Mouse (Mus musculus): ENCODE data around the gene Ascc1. TPM values are rescaled to one million over a fixed set of nuclear protein-coding genes. Genes with fewer than 3 reads are reported as not detected.
A peak's percentile ranks its signal among the peaks of the same experiment; 100 is the strongest.

Ascc1 gene
- polyA plus RNA-seq, 1 experiment, result 25.4 TPM

DNA sequence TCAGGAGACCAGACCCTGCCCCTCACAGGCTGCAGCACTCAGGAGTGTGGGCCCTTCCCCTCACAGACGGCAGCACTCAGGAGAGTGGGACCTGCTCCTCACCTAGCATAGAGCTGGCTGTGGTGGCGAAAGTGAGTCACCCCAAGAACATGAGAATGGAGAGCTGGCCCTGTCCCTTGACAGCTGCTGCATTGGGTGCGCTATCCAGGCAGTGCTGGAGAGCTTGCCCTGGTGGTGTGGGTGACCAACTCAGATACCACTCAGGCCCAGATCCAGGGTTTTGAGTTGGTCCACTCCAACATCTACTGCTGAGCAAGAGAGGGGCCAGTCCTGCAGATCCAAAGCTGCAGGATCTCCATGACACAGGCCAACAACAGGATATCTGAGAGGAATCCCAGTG is 32.0 kb downstream of the Ascc1 start:
- Histone ChIP-seq H3K27me3 (ENCODE audit: control insufficient read depth, insufficient read depth, low read length) (no peaks in the 10 kb centered on the region), H3K27ac (ENCODE audit: insufficient read depth, low read length) (no peak overlapping the region), H3K4me3 (replicated peaks; ENCODE audit: insufficient read depth, low read depth, low read length) (no peak overlapping the region), H3K4me1 (ENCODE audit: control insufficient read depth, insufficient read depth, low read length) (no peaks in the 10 kb centered on the region)
- WGBS, result 77% methylated on average over 3 of the region's 3 CpGs
- no peak for TF ChIP-seq CTCF (IDR thresholded peaks at IDR 0.05; ENCODE audit: borderline replicate concordance, insufficient read depth, low read depth, low read length)
- TF ChIP-seq POLR2A (IDR thresholded peaks at IDR 0.05; ENCODE audit: borderline replicate concordance, insufficient read depth, low read length), result no peak
- no peak for DNase-seq

DNA sequence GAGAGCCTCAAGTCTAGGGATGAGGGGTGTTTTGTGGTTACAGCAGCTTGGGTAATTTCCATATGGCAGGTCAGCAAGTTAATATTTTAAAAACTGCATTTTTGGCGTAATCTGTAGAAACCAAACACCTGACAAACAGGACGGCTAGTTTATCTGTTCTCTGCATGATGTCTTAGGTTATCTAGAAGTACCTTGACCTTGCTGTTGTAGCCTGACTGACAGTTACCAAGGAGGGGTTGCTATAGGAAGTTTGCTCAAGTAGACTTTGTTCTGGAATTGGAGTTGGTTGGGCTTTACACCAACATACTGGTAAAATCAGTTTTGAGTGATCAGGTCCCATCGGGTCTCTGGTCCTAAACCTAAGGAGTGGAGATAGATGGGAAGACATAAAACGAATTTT is 33.1 kb downstream of the Ascc1 start:
- WGBS, result 81% methylated on average over 4 of the region's 4 CpGs
- H3K4me3 ChIP-seq (replicated peaks; ENCODE audit: insufficient read depth, low read depth, low read length), result no peak overlapping the region
- DNase-seq, result no peak
- no peaks in the 10 kb centered on the region for H3K27me3 ChIP-seq (ENCODE audit: control insufficient read depth, insufficient read depth, low read length)
- H3K4me1 ChIP-seq (ENCODE audit: control insufficient read depth, insufficient read depth, low read length), result no peaks in the 10 kb centered on the region
- H3K27ac ChIP-seq (ENCODE audit: insufficient read depth, low read length), result no peak overlapping the region
- no peak for TF ChIP-seq POLR2A (IDR thresholded peaks at IDR 0.05; ENCODE audit: borderline replicate concordance, insufficient read depth, low read length)
- TF ChIP-seq CTCF (IDR thresholded peaks at IDR 0.05; ENCODE audit: borderline replicate concordance, insufficient read depth, low read depth, low read length), result no peak

DNA sequence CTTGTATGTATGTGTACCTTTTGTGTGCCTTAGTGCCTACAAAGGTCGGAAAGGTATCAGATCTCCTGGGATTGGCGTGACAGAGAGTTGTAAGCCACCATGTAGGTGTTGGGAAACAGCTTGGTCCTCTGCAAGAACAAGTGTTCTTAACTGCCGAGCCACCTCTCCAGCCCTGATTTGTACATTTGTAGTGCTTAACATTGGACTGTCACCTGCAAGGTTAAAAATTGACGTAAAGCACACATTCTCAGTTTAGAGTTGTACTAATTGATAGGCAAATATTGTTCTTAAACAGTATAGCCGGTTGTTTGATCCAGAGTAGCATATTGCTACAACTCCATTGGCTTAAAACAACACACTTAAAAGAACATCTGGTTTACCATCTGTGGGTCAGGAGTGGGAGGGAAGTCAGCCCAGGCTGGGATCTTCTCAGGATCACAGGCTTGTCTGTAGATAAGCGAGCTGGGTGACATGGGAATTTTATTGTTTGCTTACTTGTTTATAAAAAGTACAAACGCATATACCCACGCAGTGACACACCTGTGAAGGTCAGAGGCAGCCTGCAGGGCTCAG is 39.8 kb downstream of the Ascc1 start:
- Histone ChIP-seq H3K27ac (ENCODE audit: insufficient read depth, low read length) (no peak overlapping the region), H3K27me3 (ENCODE audit: control insufficient read depth, insufficient read depth, low read length) (no peaks in the 10 kb centered on the region), H3K4me3 (replicated peaks; ENCODE audit: insufficient read depth, low read depth, low read length) (no peak overlapping the region), H3K4me1 (ENCODE audit: control insufficient read depth, insufficient read depth, low read length) (no peaks in the 10 kb centered on the region)
- WGBS, result 89% methylated on average over 8 of the region's 8 CpGs
- no peak for DNase-seq
- TF ChIP-seq POLR2A (IDR thresholded peaks at IDR 0.05; ENCODE audit: borderline replicate concordance, insufficient read depth, low read length) (no peak), CTCF (IDR thresholded peaks at IDR 0.05; ENCODE audit: borderline replicate concordance, insufficient read depth, low read depth, low read length) (no peak)

DNA sequence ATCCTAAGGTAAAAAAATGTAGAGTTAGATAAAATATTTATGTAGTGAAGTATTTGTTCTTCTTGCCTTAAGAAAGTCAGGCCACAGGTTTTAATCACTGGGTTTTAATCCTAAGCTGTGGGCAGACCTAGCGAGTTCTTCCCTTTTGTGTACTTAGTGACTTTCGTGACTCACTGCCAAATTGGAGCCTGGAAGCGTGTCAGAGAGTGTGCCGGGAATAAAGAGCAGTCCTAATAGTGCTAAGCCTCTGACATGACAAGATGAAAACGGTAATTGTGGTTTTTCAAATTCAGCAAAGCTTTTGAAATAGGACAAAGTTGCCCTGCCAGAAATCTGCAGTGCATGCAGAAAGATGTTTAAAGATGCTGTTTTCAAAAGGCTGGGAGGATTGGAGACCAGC is 44.1 kb downstream of the Ascc1 start:
- H3K4me3 ChIP-seq (replicated peaks; ENCODE audit: insufficient read depth, low read depth, low read length), result no peak overlapping the region
- 45% methylated on average over 5 of the region's 5 CpGs for WGBS
- DNase-seq, result peak; percentile 20 to 38
- TF ChIP-seq CTCF (IDR thresholded peaks at IDR 0.05; ENCODE audit: borderline replicate concordance, insufficient read depth, low read depth, low read length), result no peak
- no peak for TF ChIP-seq POLR2A (IDR thresholded peaks at IDR 0.05; ENCODE audit: borderline replicate concordance, insufficient read depth, low read length)
- H3K27ac ChIP-seq (ENCODE audit: insufficient read depth, low read length), result no peak overlapping the region
- H3K4me1 ChIP-seq (ENCODE audit: control insufficient read depth, insufficient read depth, low read length), result no peaks in the 10 kb centered on the region
- no peaks in the 10 kb centered on the region for H3K27me3 ChIP-seq (ENCODE audit: control insufficient read depth, insufficient read depth, low read length)

DNA sequence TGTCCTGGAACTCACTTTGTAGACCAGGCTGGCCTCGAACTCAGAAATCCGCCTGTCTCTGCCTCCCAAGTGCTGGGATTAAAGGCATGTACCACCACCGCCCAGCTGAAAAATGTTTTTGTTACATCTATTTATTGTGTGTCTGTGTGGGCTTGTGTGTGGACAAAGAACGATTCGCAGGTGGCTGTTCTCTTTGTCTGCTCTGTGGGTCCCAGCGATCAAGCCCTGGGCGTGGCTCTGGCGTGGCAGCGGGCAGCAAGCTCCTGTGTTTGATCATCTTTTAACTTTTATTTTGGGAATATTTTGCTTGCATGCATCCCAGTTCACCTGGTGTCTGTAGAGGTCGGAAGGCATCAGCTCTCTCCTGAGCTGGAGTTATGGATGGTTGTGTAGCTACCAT is 48.0 kb downstream of the Ascc1 start:
- DNase-seq, result no peak
- H3K4me3 ChIP-seq (replicated peaks; ENCODE audit: insufficient read depth, low read depth, low read length), result no peak overlapping the region
- H3K4me1 ChIP-seq (ENCODE audit: control insufficient read depth, insufficient read depth, low read length), result no peaks in the 10 kb centered on the region
- WGBS, result 95% methylated on average over 10 of the region's 10 CpGs
- no peaks in the 10 kb centered on the region for H3K27me3 ChIP-seq (ENCODE audit: control insufficient read depth, insufficient read depth, low read length)
- TF ChIP-seq CTCF (IDR thresholded peaks at IDR 0.05; ENCODE audit: borderline replicate concordance, insufficient read depth, low read depth, low read length), result no peak
- no peak for TF ChIP-seq POLR2A (IDR thresholded peaks at IDR 0.05; ENCODE audit: borderline replicate concordance, insufficient read depth, low read length)
- no peak overlapping the region for H3K27ac ChIP-seq (ENCODE audit: insufficient read depth, low read length)

DNA sequence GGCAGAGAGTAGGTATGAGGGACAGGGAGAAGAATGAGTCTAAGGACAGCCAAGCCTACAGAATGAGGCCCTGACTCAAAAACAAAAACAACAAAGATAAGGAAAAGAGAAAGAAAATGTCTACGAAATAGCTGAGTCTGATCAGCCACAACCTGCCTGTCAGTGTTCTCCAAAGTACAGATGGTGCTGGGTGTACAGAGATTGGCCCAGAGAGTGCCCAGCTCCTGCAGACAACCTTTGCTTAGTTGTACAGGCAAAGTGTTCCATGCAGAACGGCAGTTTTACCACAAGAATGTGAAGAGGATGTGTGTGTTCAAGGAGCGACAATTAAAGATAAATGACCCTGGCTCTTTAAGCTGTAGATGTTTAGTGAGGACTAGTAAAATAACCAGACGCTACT is 50.5 kb downstream of the Ascc1 start:
- Histone ChIP-seq H3K27me3 (ENCODE audit: control insufficient read depth, insufficient read depth, low read length) (no peaks in the 10 kb centered on the region), H3K27ac (ENCODE audit: insufficient read depth, low read length) (no peak overlapping the region), H3K4me3 (replicated peaks; ENCODE audit: insufficient read depth, low read depth, low read length) (no peak overlapping the region), H3K4me1 (ENCODE audit: control insufficient read depth, insufficient read depth, low read length) (no peaks in the 10 kb centered on the region)
- DNase-seq, result no peak
- TF ChIP-seq CTCF (IDR thresholded peaks at IDR 0.05; ENCODE audit: borderline replicate concordance, insufficient read depth, low read depth, low read length), result no peak
- 90% methylated on average over 4 of the region's 4 CpGs for WGBS

DNA sequence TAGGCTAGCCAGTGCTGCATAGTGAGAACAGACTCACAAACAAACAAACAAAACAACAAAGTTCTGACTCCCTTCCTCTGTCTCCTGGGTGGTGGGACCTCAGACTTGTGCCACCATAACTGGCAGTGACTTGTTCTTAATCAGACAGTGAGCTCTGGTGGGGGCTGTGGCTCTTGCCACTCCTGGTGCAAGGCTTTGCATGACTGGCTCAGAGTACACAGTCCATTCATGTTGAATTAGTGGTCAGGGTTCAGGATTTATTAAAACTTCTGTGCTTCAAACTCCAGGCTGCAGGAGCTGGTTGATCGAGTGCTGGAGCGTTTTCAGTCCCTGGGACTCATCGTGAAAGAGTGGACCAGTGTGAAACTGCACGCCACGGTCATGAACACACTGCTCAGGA is 59.6 kb downstream of the Ascc1 start:
- TF ChIP-seq CTCF (IDR thresholded peaks at IDR 0.05; ENCODE audit: borderline replicate concordance, insufficient read depth, low read depth, low read length) (no peak), POLR2A (IDR thresholded peaks at IDR 0.05; ENCODE audit: borderline replicate concordance, insufficient read depth, low read length) (no peak)
- Histone ChIP-seq H3K27me3 (ENCODE audit: control insufficient read depth, insufficient read depth, low read length) (no peaks in the 10 kb centered on the region), H3K4me3 (replicated peaks; ENCODE audit: insufficient read depth, low read depth, low read length) (no peak overlapping the region), H3K4me1 (ENCODE audit: control insufficient read depth, insufficient read depth, low read length) (no peaks in the 10 kb centered on the region), H3K27ac (ENCODE audit: insufficient read depth, low read length) (no peak overlapping the region)
- 84% methylated on average over 5 of the region's 5 CpGs for WGBS
- no peak for DNase-seq

DNA sequence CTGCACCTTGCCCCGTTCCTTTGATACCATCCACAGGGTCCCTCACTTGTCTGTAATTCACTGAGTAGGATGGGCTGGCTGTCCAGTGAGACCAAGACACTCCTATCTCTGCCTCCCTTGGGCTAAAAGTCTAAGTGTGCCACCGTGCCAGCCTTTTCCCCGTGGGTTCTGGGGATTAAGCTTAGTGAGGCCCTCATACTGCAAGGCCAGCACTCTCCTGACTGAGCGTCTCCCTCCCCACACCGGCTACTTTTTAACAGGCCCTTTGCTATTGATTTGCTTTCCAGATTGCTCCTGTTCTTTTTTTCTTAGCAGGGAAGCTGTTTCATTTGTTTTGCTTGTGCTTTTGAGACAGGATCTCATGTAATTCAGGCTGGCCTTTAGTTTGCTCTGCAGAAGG is 60.3 kb downstream of the Ascc1 start:
- WGBS, result 52% methylated on average over 5 of the region's 5 CpGs
- TF ChIP-seq CTCF (IDR thresholded peaks at IDR 0.05; ENCODE audit: borderline replicate concordance, insufficient read depth, low read depth, low read length) (no peak), POLR2A (IDR thresholded peaks at IDR 0.05; ENCODE audit: borderline replicate concordance, insufficient read depth, low read length) (no peak)
- Histone ChIP-seq H3K4me3 (replicated peaks; ENCODE audit: insufficient read depth, low read depth, low read length) (no peak overlapping the region), H3K27me3 (ENCODE audit: control insufficient read depth, insufficient read depth, low read length) (no peaks in the 10 kb centered on the region), H3K27ac (ENCODE audit: insufficient read depth, low read length) (no peak overlapping the region), H3K4me1 (ENCODE audit: control insufficient read depth, insufficient read depth, low read length) (no peaks in the 10 kb centered on the region)
- DNase-seq, result no peak
